ENCODE assay signal across 16 mouse cellular contexts in genomic region chr10:14537102-14537501, GRCm38 (mm10). TPM values are rescaled to one million over a fixed set of nuclear protein-coding genes. Genes with fewer than 3 reads are reported as not detected.
"Had no signal": no experiment of that assay in that cellular context is flagged by ENCODE, and none has a peak within 500 bp of the region (broad histone marks: within the 10 kb centered on the region; RNA-seq: fewer than 3 reads in every experiment).

No protein-coding gene starts in this region.

- ATAC-seq: liver, postnatal 0 days; midbrain, embryonic 16.5 days had no signal

- DNase-seq: liver, embryonic 13.5 days; liver, postnatal 0 days; lung, embryonic 14.5 days; lung, postnatal 10 days; lung, postnatal 4 days; midbrain, embryonic 14.5 days; retina, postnatal 1 day; right cerebral cortex, adult 18-20 months; right cerebral cortex, postnatal 25 days; right cerebral cortex, postnatal 4 days; spleen, adult 18-20 months; thymus, adult 18-20 months; thymus, postnatal 14 days; thymus, postnatal 36 days had no signal

RNA-seq across cellular contexts. Expression of gene Adgrg6, which starts 8.4 kb away (rescaled TPM):
- total RNA-seq: megakaryocyte-erythroid progenitor cell, adult 5-6 weeks had no signal
